Mouse (Mus musculus): Measurements from ENCODE around the gene Lhfp. TPM values are rescaled to one million over a fixed set of nuclear protein-coding genes. Genes with fewer than 3 reads are reported as not detected.
"Not testable (repeated sequence)": the region's sequence is repeated elsewhere in the genome, so short reads cannot be mapped to it uniquely, and the experiment has no call there.

Lhfp gene
- polyA plus RNA-seq, 1 experiment = 1.0 TPM

GRCm38 (mm10) chr3:53108594-53109373 lies 67.5 kb downstream of the Lhfp start:
- Histone ChIP-seq H3K4me3 (ENCODE audit: insufficient read depth, low read length) (no peak overlapping the region), H3K4me1 (ENCODE audit: control insufficient read depth, insufficient read depth, low read length) (no peaks in the 10 kb centered on the region), H3K27ac (ENCODE audit: insufficient read depth, low read depth, low read length) (no peak overlapping the region)
- TF ChIP-seq CTCF (IDR thresholded peaks at IDR 0.05; ENCODE audit: low read depth, low read length) (no peak), POLR2A (IDR thresholded peaks at IDR 0.05; ENCODE audit: borderline replicate concordance, low read depth, low read length) (no peak)

- H3K4me3 ChIP-seq (ENCODE audit: insufficient read depth, low read length) = no peak overlapping the region
- TF ChIP-seq POLR2A (IDR thresholded peaks at IDR 0.05; ENCODE audit: borderline replicate concordance, low read depth, low read length) = no peak
- no peak for TF ChIP-seq CTCF (IDR thresholded peaks at IDR 0.05; ENCODE audit: low read depth, low read length)
- H3K27ac ChIP-seq (ENCODE audit: insufficient read depth, low read depth, low read length) = no peak overlapping the region
- no peaks in the 10 kb centered on the region for H3K4me1 ChIP-seq (ENCODE audit: control insufficient read depth, insufficient read depth, low read length)
These were observed 68.6 kb downstream of the Lhfp start for GRCm38 (mm10) chr3:53109879-53110278.

GRCm38 (mm10) chr3:53112048-53112447 lies 70.7 kb downstream of the Lhfp start:
- no peak overlapping the region for H3K4me3 ChIP-seq (ENCODE audit: insufficient read depth, low read length)
- H3K27ac ChIP-seq (ENCODE audit: insufficient read depth, low read depth, low read length) = no peak overlapping the region
- no peak for TF ChIP-seq POLR2A (IDR thresholded peaks at IDR 0.05; ENCODE audit: borderline replicate concordance, low read depth, low read length)
- no peak for TF ChIP-seq CTCF (IDR thresholded peaks at IDR 0.05; ENCODE audit: low read depth, low read length)
- H3K4me1 ChIP-seq (ENCODE audit: control insufficient read depth, insufficient read depth, low read length) = no peaks in the 10 kb centered on the region

- not testable (repeated sequence) for H3K27ac ChIP-seq (ENCODE audit: insufficient read depth, low read depth, low read length); H3K4me1 ChIP-seq (ENCODE audit: control insufficient read depth, insufficient read depth, low read length); H3K4me3 ChIP-seq (ENCODE audit: insufficient read depth, low read length)
These were observed 77.4 kb downstream of the Lhfp start for GRCm38 (mm10) chr3:53118755-53119154.

GRCm38 (mm10) chr3:53119978-53120377 lies 78.7 kb downstream of the Lhfp start:
- Histone ChIP-seq H3K4me3 (ENCODE audit: insufficient read depth, low read length) (no peak overlapping the region), H3K27ac (ENCODE audit: insufficient read depth, low read depth, low read length) (no peak overlapping the region), H3K4me1 (ENCODE audit: control insufficient read depth, insufficient read depth, low read length) (no peaks in the 10 kb centered on the region)
- TF ChIP-seq POLR2A (IDR thresholded peaks at IDR 0.05; ENCODE audit: borderline replicate concordance, low read depth, low read length) (no peak), CTCF (IDR thresholded peaks at IDR 0.05; ENCODE audit: low read depth, low read length) (no peak)

- no peak overlapping the region for H3K4me3 ChIP-seq (ENCODE audit: insufficient read depth, low read length)
- no peak overlapping the region for H3K27ac ChIP-seq (ENCODE audit: insufficient read depth, low read depth, low read length)
- no peaks in the 10 kb centered on the region for H3K4me1 ChIP-seq (ENCODE audit: control insufficient read depth, insufficient read depth, low read length)
- TF ChIP-seq POLR2A (IDR thresholded peaks at IDR 0.05; ENCODE audit: borderline replicate concordance, low read depth, low read length) (no peak), CTCF (IDR thresholded peaks at IDR 0.05; ENCODE audit: low read depth, low read length) (no peak)
These were observed 84.2 kb downstream of the Lhfp start for GRCm38 (mm10) chr3:53125495-53125894.

- Histone ChIP-seq H3K4me3 (ENCODE audit: insufficient read depth, low read length) (no peak overlapping the region), H3K4me1 (ENCODE audit: control insufficient read depth, insufficient read depth, low read length) (no peaks in the 10 kb centered on the region), H3K27ac (ENCODE audit: insufficient read depth, low read depth, low read length) (no peak overlapping the region)
- TF ChIP-seq CTCF (IDR thresholded peaks at IDR 0.05; ENCODE audit: low read depth, low read length) (no peak), POLR2A (IDR thresholded peaks at IDR 0.05; ENCODE audit: borderline replicate concordance, low read depth, low read length) (no peak)
These were observed 97.5 kb downstream of the Lhfp start for GRCm38 (mm10) chr3:53138785-53139184.

- no peak overlapping the region for H3K4me3 ChIP-seq (ENCODE audit: insufficient read depth, low read length)
- no peaks in the 10 kb centered on the region for H3K4me1 ChIP-seq (ENCODE audit: control insufficient read depth, insufficient read depth, low read length)
- TF ChIP-seq CTCF (IDR thresholded peaks at IDR 0.05; ENCODE audit: low read depth, low read length) (no peak), POLR2A (IDR thresholded peaks at IDR 0.05; ENCODE audit: borderline replicate concordance, low read depth, low read length) (no peak)
- H3K27ac ChIP-seq (ENCODE audit: insufficient read depth, low read depth, low read length) = no peak overlapping the region
These were observed 97.9 kb downstream of the Lhfp start for GRCm38 (mm10) chr3:53139205-53139604.

- Histone ChIP-seq H3K4me1 (ENCODE audit: control insufficient read depth, insufficient read depth, low read length) (no peaks in the 10 kb centered on the region), H3K4me3 (ENCODE audit: insufficient read depth, low read length) (no peak overlapping the region), H3K27ac (ENCODE audit: insufficient read depth, low read depth, low read length) (no peak overlapping the region)
- TF ChIP-seq CTCF (IDR thresholded peaks at IDR 0.05; ENCODE audit: low read depth, low read length) (no peak), POLR2A (IDR thresholded peaks at IDR 0.05; ENCODE audit: borderline replicate concordance, low read depth, low read length) (no peak)
These were observed 98.3 kb downstream of the Lhfp start for GRCm38 (mm10) chr3:53139642-53140041.

GRCm38 (mm10) chr3:53142528-53142927 lies 101.2 kb downstream of the Lhfp start:
- no peak for TF ChIP-seq POLR2A (IDR thresholded peaks at IDR 0.05; ENCODE audit: borderline replicate concordance, low read depth, low read length)
- no peaks in the 10 kb centered on the region for H3K4me1 ChIP-seq (ENCODE audit: control insufficient read depth, insufficient read depth, low read length)
- no peak overlapping the region for H3K27ac ChIP-seq (ENCODE audit: insufficient read depth, low read depth, low read length)
- H3K4me3 ChIP-seq (ENCODE audit: insufficient read depth, low read length) = no peak overlapping the region

GRCm38 (mm10) chr3:53145526-53145925 lies 104.2 kb downstream of the Lhfp start:
- no peaks in the 10 kb centered on the region for H3K4me1 ChIP-seq (ENCODE audit: control insufficient read depth, insufficient read depth, low read length)
- no peak overlapping the region for H3K4me3 ChIP-seq (ENCODE audit: insufficient read depth, low read length)
- no peak overlapping the region for H3K27ac ChIP-seq (ENCODE audit: insufficient read depth, low read depth, low read length)
- TF ChIP-seq POLR2A (IDR thresholded peaks at IDR 0.05; ENCODE audit: borderline replicate concordance, low read depth, low read length) (no peak), CTCF (IDR thresholded peaks at IDR 0.05; ENCODE audit: low read depth, low read length) (no peak)
